Mouse (Mus musculus) lung, postnatal 0 days (tissue): ENCODE data around the gene Nek1. TPM values are rescaled to one million over a fixed set of nuclear protein-coding genes. Genes with fewer than 3 reads are reported as not detected.

ENCODE experiments used
- ATAC-seq: fragments of 200-750 bp; cut with Nextera tagmentation; 2 replicates; pipeline ENCODE4 v1.8.0; 2017; ENCODE audit warnings: moderate library complexity
- DNase-seq: peaks from one replicate; pipeline ENCODE4 v3.0.0-alpha.2; 2016; ENCODE audit warnings: low spot score
- H3K27ac ChIP-seq: fragments of 300-500 bp; sonication (generic); 2 replicates; pipeline ENCODE4 v1.5.1; 2014; ENCODE audit warnings: antibody characterized with exemption, mild to moderate bottlenecking, low read length, mixed read lengths
- H3K27me3 ChIP-seq: fragments of 300-500 bp; sonication (generic); replicated peaks from 2 replicates; pipeline ENCODE4 v1.6.1; 2014; ENCODE audit warnings: low read length, mixed read lengths; ENCODE audit not compliant: insufficient read depth
- H3K36me3 ChIP-seq: fragments of 300-500 bp; sonication (generic); 2 replicates; pipeline ENCODE4 v1.6.1; 2014; ENCODE audit warnings: low read length, mixed read lengths; ENCODE audit not compliant: insufficient read depth
- H3K4me1 ChIP-seq: fragments of 300-500 bp; sonication (generic); 2 replicates; pipeline ENCODE4 v1.6.1; 2014; ENCODE audit warnings: antibody characterized with exemption, low read depth, low read length, mixed read lengths; ENCODE audit not compliant: insufficient read depth
- H3K4me2 ChIP-seq: fragments of 300-500 bp; sonication (generic); replicated peaks from 2 replicates; pipeline ENCODE4 v1.6.1; 2014; ENCODE audit warnings: low read depth, mild to moderate bottlenecking, low read length, moderate library complexity, mixed read lengths
- H3K4me3 ChIP-seq: fragments of 300-500 bp; sonication (generic); 2 replicates; pipeline ENCODE4 v1.5.1; 2014; ENCODE audit warnings: low read depth, low read length
- H3K9ac ChIP-seq: fragments of 300-500 bp; sonication (generic); replicated peaks from 2 replicates; pipeline ENCODE4 v1.6.1; 2014; ENCODE audit warnings: low read depth, mild to moderate bottlenecking
- H3K9me3 ChIP-seq: fragments of 300-500 bp; sonication (generic); 2 replicates; pipeline ENCODE4 v1.6.1; 2016; ENCODE audit warnings: low read length, mixed read lengths
- CTCF ChIP-seq: IDR thresholded peaks from 2 replicates; pipeline ENCODE4 v1.5.1; 2016; ENCODE audit warnings: antibody characterized with exemption, mild to moderate bottlenecking
- EP300 ChIP-seq: IDR thresholded peaks from 2 replicates; pipeline ENCODE4 v1.6.1; 2016; ENCODE audit warnings: antibody characterized with exemption, mild to moderate bottlenecking, control low read depth
- WGBS: fragments of 180-500 bp; shearing (Covaris S2); extraction: QIAGEN DNeasy Blood & Tissue Kit; methylation state at CpG from one replicate; pipeline ENCODE4 v1.1.7; 2014; 5-methylcytosine and 5-hydroxymethylcytosine counted together
- polyA plus RNA-seq: library from polyadenylated mRNA; unstranded; fragments of >200 nt; fragmentation: Nextera tagmentation; extraction: Ambion mirVana; gene quantifications from 2 replicates; pipeline ENCODE4 v1.2.1, GENCODE M21; 2015

The Nek1 gene
- polyA plus RNA-seq, 1 experiment from 2014 or later: 9.7 TPM

DNA sequence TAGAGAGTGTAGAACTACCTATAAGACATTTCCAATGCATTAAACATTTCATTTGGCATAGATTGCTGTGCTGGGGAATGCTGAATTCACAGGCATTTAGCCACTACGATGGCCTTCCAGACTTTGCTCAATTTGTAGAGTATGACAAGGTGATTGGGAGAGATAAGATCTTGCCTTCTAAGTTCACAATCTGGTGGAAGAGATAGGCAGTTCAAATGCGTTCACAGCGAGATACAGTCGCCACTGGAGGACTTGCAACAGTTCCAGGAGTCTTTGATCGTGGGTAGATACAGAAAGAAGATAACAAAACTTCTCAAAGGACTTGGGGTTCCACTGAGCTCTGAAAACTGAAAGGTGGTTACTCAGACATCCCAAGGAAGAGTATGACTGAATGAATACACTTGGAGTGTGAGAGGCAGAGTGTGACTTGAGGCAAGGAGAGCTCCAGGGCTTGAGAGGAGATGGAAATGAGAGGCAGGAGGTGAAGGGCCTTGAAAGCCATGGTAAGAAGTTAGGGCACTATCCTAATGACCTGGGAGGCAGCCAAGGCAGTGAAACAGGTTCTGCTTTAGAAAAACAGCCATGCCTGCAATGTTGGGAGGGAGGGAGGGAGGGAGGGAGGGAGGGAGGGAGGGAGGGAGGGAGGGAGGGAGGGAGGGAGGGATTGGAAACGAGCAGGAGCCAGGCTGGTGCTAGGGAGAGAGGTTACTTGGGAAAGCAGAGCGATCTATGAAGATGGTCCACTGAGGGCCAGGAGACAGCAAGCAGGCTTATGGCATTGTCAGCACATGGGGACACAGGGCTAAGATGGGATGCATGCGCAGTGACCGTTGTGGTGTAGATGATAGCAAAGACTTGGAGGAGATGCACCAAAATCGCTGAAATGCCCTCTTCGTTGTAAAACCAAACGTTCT, 184.9 kb downstream of the Nek1 start:
- Histone ChIP-seq H3K9me3 (no peaks in the 10 kb centered on the region), H3K27ac (no peak overlapping the region), H3K4me1 (0 out of 2 replicates have a peak, but pooled peaks cover 5% of the 10 kb centered on the region), H3K4me2 (no peak overlapping the region), H3K36me3 (no peaks in the 10 kb centered on the region), H3K27me3 (no peaks in the 10 kb centered on the region), H3K9ac (no peak overlapping the region), H3K4me3 (no peak overlapping the region)
- TF ChIP-seq EP300 (no peak), CTCF (no peak)
- ATAC-seq (no peak), DNase-seq (no peak)
- WGBS: 56% methylated on average over 12 of the region's 12 CpGs

- no peaks in the 10 kb centered on the region for H3K27me3 ChIP-seq
- H3K4me3 ChIP-seq: no peak overlapping the region
- H3K36me3 ChIP-seq: no peaks in the 10 kb centered on the region
- H3K4me1 ChIP-seq: 0 out of 2 replicates have a peak, but pooled peaks cover 5% of the 10 kb centered on the region
- 57% methylated on average over 11 of the region's 11 CpGs for WGBS
- DNase-seq (peak; percentile 55), ATAC-seq (peak; percentile 67)
- H3K9me3 ChIP-seq: no peaks in the 10 kb centered on the region
- H3K27ac ChIP-seq: no peak overlapping the region
- no peak for TF ChIP-seq CTCF
- H3K4me2 ChIP-seq: no peak overlapping the region
- H3K9ac ChIP-seq: no peak overlapping the region
Measured at GRCm38 (mm10) chr8:61178594-61179140, 185.7 kb downstream of the Nek1 start.

Other genes with a start within 250 kb of the Nek1 start
- gene Hpf1, start 102.8 kb upstream of the Nek1 start, polyA plus RNA-seq: 38.1 and 39.5 TPM in 2 replicates
- gene Clcn3, start 9.9 kb upstream of the Nek1 start, polyA plus RNA-seq: 17.1 and 17.9 TPM in 2 replicates
- 11.2 and 11.5 TPM in 2 replicates for gene Sh3rf1, start 230.7 kb downstream of the Nek1 start, polyA plus RNA-seq